Mouse (Mus musculus) CD4-positive helper T cell, adult 2 months (primary cell): ENCODE measurements around the gene Hacd4.

Experiments
- DNase-seq: peaks from one replicate; pipeline ENCODE4 v3.0.0-alpha.2; 2012; ENCODE audit warnings: low read depth, missing footprints, low spot score

Gene Hacd4

GRCm38 (mm10) chr4:88438326-88438989 lies at the start of gene Hacd4:
TSS of gene Hacd4 (minus strand) at chr4:88438928.
- DNase-seq, result no peak

- no peak for DNase-seq
Observed at GRCm38 (mm10) chr4:88488107-88488506, 49.4 kb upstream of the Hacd4 start.

- no peak for DNase-seq
Observed at GRCm38 (mm10) chr4:88480130-88480529, 41.4 kb upstream of the Hacd4 start.

- no peak for DNase-seq
Observed at GRCm38 (mm10) chr4:88478809-88479186, 40.1 kb upstream of the Hacd4 start.

- DNase-seq, result no peak
Observed at GRCm38 (mm10) chr4:88478177-88478808, 39.6 kb upstream of the Hacd4 start.

GRCm38 (mm10) chr4:88476511-88477210 lies 37.9 kb upstream of the Hacd4 start:
- no peak for DNase-seq

- no peak for DNase-seq
Observed at GRCm38 (mm10) chr4:88476084-88476483, 37.4 kb upstream of the Hacd4 start.

GRCm38 (mm10) chr4:88471528-88471927 lies 32.8 kb upstream of the Hacd4 start:
- no peak for DNase-seq

- DNase-seq, result no peak
Observed at GRCm38 (mm10) chr4:88464574-88464973, 25.8 kb upstream of the Hacd4 start.

GRCm38 (mm10) chr4:88462981-88463646 lies 24.4 kb upstream of the Hacd4 start:
- no peak for DNase-seq

- DNase-seq, result no peak
Observed at GRCm38 (mm10) chr4:88462501-88462900, 23.8 kb upstream of the Hacd4 start.

- no peak for DNase-seq
Observed at GRCm38 (mm10) chr4:88461315-88461714, 22.6 kb upstream of the Hacd4 start.

- no peak for DNase-seq
Observed at GRCm38 (mm10) chr4:88458673-88459072, 19.9 kb upstream of the Hacd4 start.

- no peak for DNase-seq
Observed at GRCm38 (mm10) chr4:88458093-88458492, 19.4 kb upstream of the Hacd4 start.

- DNase-seq, result no peak
Observed at GRCm38 (mm10) chr4:88450087-88450765, 11.5 kb upstream of the Hacd4 start.

- DNase-seq, result no peak
Observed at GRCm38 (mm10) chr4:88448976-88449375, 10.2 kb upstream of the Hacd4 start.

- DNase-seq, result no peak
Observed at GRCm38 (mm10) chr4:88440814-88441213, 2.1 kb upstream of the Hacd4 start.

- DNase-seq, result no peak
Observed at GRCm38 (mm10) chr4:88439669-88440123, 968 bp upstream of the Hacd4 start.

- DNase-seq, result no peak
Observed at GRCm38 (mm10) chr4:88438990-88439329, 232 bp upstream of the Hacd4 start.

- DNase-seq, result no peak
Observed at GRCm38 (mm10) chr4:88437917-88438316, 811 bp downstream of the Hacd4 start.

- no peak for DNase-seq
Observed at GRCm38 (mm10) chr4:88437166-88437565, 1.6 kb downstream of the Hacd4 start.
